Mouse (Mus musculus) hindbrain, embryonic 15.5 days (tissue): ENCODE results near the gene Ncstn. TPM values are rescaled to one million over a fixed set of nuclear protein-coding genes. Genes with fewer than 3 reads are reported as not detected.

Experiments used
- ATAC-seq: fragments of 200-750 bp; cut with Nextera tagmentation; 2 replicates; pipeline ENCODE4 v1.8.0; 2017; ENCODE audit warnings: low read depth, moderate number of reproducible peaks, moderate TSS enrichment; ENCODE audit not compliant: low FRiP score
- H3K27ac ChIP-seq: fragments of 300-500 bp; sonication (generic); replicated peaks from 2 replicates; pipeline ENCODE4 v1.5.1; 2015; ENCODE audit warnings: mild to moderate bottlenecking, inconsistent platforms
- H3K27me3 ChIP-seq: fragments of 300-500 bp; sonication (generic); 2 replicates; pipeline ENCODE4 v1.6.1; 2015; ENCODE audit warnings: control low read depth, inconsistent platforms
- H3K36me3 ChIP-seq: fragments of 300-500 bp; sonication (generic); 2 replicates; pipeline ENCODE4 v1.6.1; 2015; ENCODE audit warnings: control low read depth, inconsistent platforms
- H3K4me1 ChIP-seq: fragments of 300-500 bp; sonication (generic); replicated peaks from 2 replicates; pipeline ENCODE4 v1.6.1; 2015; ENCODE audit warnings: control low read depth, inconsistent platforms
- H3K4me2 ChIP-seq: fragments of 300-500 bp; sonication (generic); 2 replicates; pipeline ENCODE4 v1.6.1; 2015; ENCODE audit warnings: moderate library complexity, mild to moderate bottlenecking, inconsistent platforms
- H3K4me3 ChIP-seq: fragments of 300-500 bp; sonication (generic); 2 replicates; pipeline ENCODE4 v1.5.1; 2015; ENCODE audit warnings: mild to moderate bottlenecking, inconsistent platforms
- H3K9ac ChIP-seq: fragments of 300-500 bp; sonication (generic); 2 replicates; pipeline ENCODE4 v1.6.1; 2015; ENCODE audit warnings: inconsistent platforms
- H3K9me3 ChIP-seq: fragments of 300-500 bp; sonication (generic); 2 replicates; pipeline ENCODE4 v1.6.1; 2016; ENCODE audit warnings: control low read depth, inconsistent platforms
- WGBS: fragments of 180-500 bp; shearing (Covaris S2); methylation state at CpG from one replicate; pipeline ENCODE4 v1.1.7; 2015; 5-methylcytosine and 5-hydroxymethylcytosine counted together
- polyA plus RNA-seq: library from polyadenylated mRNA; unstranded; fragments of >200 nt; fragmentation: Nextera tagmentation; extraction: Ambion mirVana; gene quantifications from 2 replicates; pipeline ENCODE4 v1.2.1, GENCODE M21; 2015

Gene Ncstn
- polyA plus RNA-seq, 1 experiment from 2014 or later = 114 TPM

- no peak overlapping the region for H3K4me2 ChIP-seq
- no peak overlapping the region for H3K27ac ChIP-seq
- H3K4me1 ChIP-seq = no peaks in the 10 kb centered on the region
- 91% methylated on average over 6 of the region's 6 CpGs for WGBS
- no peaks in the 10 kb centered on the region for H3K9me3 ChIP-seq
- no peak for ATAC-seq
- no peak overlapping the region for H3K4me3 ChIP-seq
- H3K27me3 ChIP-seq = no peaks in the 10 kb centered on the region
- peaks cover 92% of the 10 kb centered on the region for H3K36me3 ChIP-seq
- no peak overlapping the region for H3K9ac ChIP-seq
These were observed 12.4 kb downstream of the Ncstn start for GRCm38 (mm10) chr1:172070227-172070626.

- 40% methylated on average over 13 of the region's 13 CpGs for WGBS
These were observed 17.9 kb downstream of the Ncstn start for GRCm38 (mm10) chr1:172064613-172065141.

GRCm38 (mm10) chr1:172063291-172064023 is 19.1 kb downstream of the Ncstn start:
- Histone ChIP-seq H3K27ac (no peak overlapping the region), H3K36me3 (peaks cover 29% of the 10 kb centered on the region), H3K4me1 (peaks cover 4% of the 10 kb centered on the region; the same call in 1 of the 2 replicates), H3K27me3 (no peaks in the 10 kb centered on the region), H3K4me2 (no peak overlapping the region), H3K4me3 (no peak overlapping the region), H3K9me3 (no peaks in the 10 kb centered on the region), H3K9ac (no peak overlapping the region)
- WGBS = 52% methylated on average over 4 of the region's 4 CpGs
- ATAC-seq = no peak

More at GRCm38 (mm10) chr1:172064613-172065141, 17.9 kb downstream of the Ncstn start:
- Histone ChIP-seq H3K36me3 (peaks cover 41% of the 10 kb centered on the region), H3K4me3 (no peak overlapping the region), H3K27ac (peak overlapping the region; percentile 58), H3K4me1 (no peaks in the 10 kb centered on the region), H3K27me3 (no peaks in the 10 kb centered on the region), H3K9me3 (no peaks in the 10 kb centered on the region), H3K4me2 (no peak overlapping the region), H3K9ac (no peak overlapping the region)
- ATAC-seq = peak; percentile 63

- Histone ChIP-seq H3K4me2 (no peak overlapping the region), H3K36me3 (peaks cover 15% of the 10 kb centered on the region), H3K4me1 (peaks cover 4% of the 10 kb centered on the region; the same call in 1 of the 2 replicates), H3K27me3 (no peaks in the 10 kb centered on the region), H3K27ac (peak overlapping the region; percentile 8; the same call in 1 of the 2 replicates), H3K9ac (no peak overlapping the region), H3K9me3 (no peaks in the 10 kb centered on the region), H3K4me3 (no peak overlapping the region)
- 87% methylated on average over 2 of the region's 2 CpGs for WGBS
- no peak for ATAC-seq
These were observed 20.5 kb downstream of the Ncstn start for GRCm38 (mm10) chr1:172062101-172062500.

DNA sequence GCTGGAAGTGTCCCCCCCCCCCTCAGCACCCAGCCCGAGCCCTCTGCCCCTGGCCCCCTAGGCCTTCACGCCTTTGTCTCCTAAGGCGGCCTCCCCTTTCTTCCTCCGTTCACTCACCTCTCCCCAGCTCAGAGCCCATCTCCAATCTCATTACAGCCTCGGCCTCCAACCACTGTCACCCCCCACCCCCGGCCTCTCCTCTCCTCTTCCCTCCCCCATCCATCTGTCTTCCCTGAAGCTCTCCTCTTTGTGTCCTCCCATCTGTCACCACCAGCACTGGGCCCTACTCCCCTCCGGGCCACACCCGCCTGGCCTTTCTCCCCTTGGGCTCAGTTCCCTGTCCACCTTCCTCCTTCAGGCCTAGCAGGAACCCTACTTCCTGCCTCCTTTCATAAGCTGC is 21.4 kb downstream of the Ncstn start:
- no peak for ATAC-seq
- peaks cover 8% of the 10 kb centered on the region for H3K36me3 ChIP-seq
- no peaks in the 10 kb centered on the region for H3K27me3 ChIP-seq
- H3K27ac ChIP-seq = peak overlapping the region; percentile 33; the same call in 1 of the 2 replicates
- peaks cover 4% of the 10 kb centered on the region; the same call in 1 of the 2 replicates for H3K4me1 ChIP-seq
- no peak overlapping the region for H3K9ac ChIP-seq
- 6% methylated on average over 8 of the region's 8 CpGs for WGBS
- no peak overlapping the region for H3K4me3 ChIP-seq
- no peaks in the 10 kb centered on the region for H3K9me3 ChIP-seq
- no peak overlapping the region for H3K4me2 ChIP-seq

GRCm38 (mm10) chr1:172060659-172061058 is 21.9 kb downstream of the Ncstn start:
- Histone ChIP-seq H3K4me1 (peaks cover 4% of the 10 kb centered on the region; the same call in 1 of the 2 replicates), H3K27me3 (no peaks in the 10 kb centered on the region), H3K9ac (no peak overlapping the region), H3K9me3 (no peaks in the 10 kb centered on the region), H3K4me3 (no peak overlapping the region), H3K36me3 (peaks cover 8% of the 10 kb centered on the region), H3K27ac (peak overlapping the region; percentile 33; the same call in 1 of the 2 replicates), H3K4me2 (no peak overlapping the region)
- no peak for ATAC-seq
- WGBS = 33% methylated on average over 4 of the region's 4 CpGs

GRCm38 (mm10) chr1:172058874-172059273 is 23.7 kb downstream of the Ncstn start:
- Histone ChIP-seq H3K27me3 (no peaks in the 10 kb centered on the region), H3K27ac (peak overlapping the region; percentile 56), H3K36me3 (no peaks in the 10 kb centered on the region), H3K4me3 (no peak overlapping the region), H3K9ac (no peak overlapping the region), H3K9me3 (no peaks in the 10 kb centered on the region), H3K4me2 (no peak overlapping the region), H3K4me1 (peaks cover 11% of the 10 kb centered on the region)
- WGBS = 35% methylated on average over 7 of the region's 7 CpGs
- ATAC-seq = no peak

- H3K27ac ChIP-seq = peak overlapping the region; percentile 56
- WGBS = 29% methylated on average over 6 of the region's 6 CpGs
- H3K9me3 ChIP-seq = no peaks in the 10 kb centered on the region
- H3K4me1 ChIP-seq = peaks cover 16% of the 10 kb centered on the region
- no peak overlapping the region for H3K9ac ChIP-seq
- no peaks in the 10 kb centered on the region for H3K27me3 ChIP-seq
- H3K4me2 ChIP-seq = no peak overlapping the region
- H3K36me3 ChIP-seq = no peaks in the 10 kb centered on the region
- H3K4me3 ChIP-seq = no peak overlapping the region
- ATAC-seq = no peak
These were observed 24.3 kb downstream of the Ncstn start for GRCm38 (mm10) chr1:172058321-172058720.

GRCm38 (mm10) chr1:172057491-172057921 is 25.1 kb downstream of the Ncstn start, which contains the start of gene Nhlh1:
Gene Nhlh1, minus strand, starts transcription at chr1:172057573.
- Histone ChIP-seq H3K4me3 (peak within 1 kb of the TSS; percentile 25), H3K9me3 (no peaks in the 10 kb centered on the region), H3K27me3 (no peaks in the 10 kb centered on the region), H3K9ac (no peak within 1 kb of the TSS), H3K36me3 (no peaks in the 10 kb centered on the region), H3K27ac (peak within 1 kb of the TSS; percentile 56), H3K4me2 (peak within 1 kb of the TSS; percentile 30), H3K4me1 (peaks cover 22% of the 10 kb centered on the region)
- peak; percentile 71 for ATAC-seq
- WGBS = 15% methylated on average over 2 of the region's 2 CpGs

GRCm38 (mm10) chr1:172056251-172056650 is 26.3 kb downstream of the Ncstn start:
- H3K4me3 ChIP-seq = peak overlapping the region; percentile 25
- no peak for ATAC-seq
- 57% methylated on average over 4 of the region's 4 CpGs for WGBS
- peaks cover 22% of the 10 kb centered on the region for H3K4me1 ChIP-seq
- no peak overlapping the region for H3K27ac ChIP-seq
- no peak overlapping the region for H3K9ac ChIP-seq
- H3K36me3 ChIP-seq = no peaks in the 10 kb centered on the region
- H3K4me2 ChIP-seq = peak overlapping the region; percentile 30
- no peaks in the 10 kb centered on the region for H3K27me3 ChIP-seq
- H3K9me3 ChIP-seq = no peaks in the 10 kb centered on the region

- Histone ChIP-seq H3K27me3 (no peaks in the 10 kb centered on the region), H3K9me3 (no peaks in the 10 kb centered on the region), H3K27ac (0 out of 2 replicates have a peak overlapping the region, but pooled peaks have one; percentile 6), H3K4me1 (peaks cover 29% of the 10 kb centered on the region), H3K4me3 (peak overlapping the region; percentile 46), H3K9ac (peak overlapping the region; percentile 58), H3K36me3 (no peaks in the 10 kb centered on the region), H3K4me2 (peak overlapping the region; percentile 84)
- WGBS = 4% methylated on average over 42 of the region's 42 CpGs
- ATAC-seq = peak; percentile 37; the same call in 1 of the 2 replicates
These were observed 28.8 kb downstream of the Ncstn start for GRCm38 (mm10) chr1:172053541-172054440.
